Mouse (Mus musculus): ENCODE data around the gene Pigz. TPM values are rescaled to one million over a fixed set of nuclear protein-coding genes. Genes with fewer than 3 reads are reported as not detected.

Pigz gene
- total RNA-seq (2023) = not detected

DNA sequence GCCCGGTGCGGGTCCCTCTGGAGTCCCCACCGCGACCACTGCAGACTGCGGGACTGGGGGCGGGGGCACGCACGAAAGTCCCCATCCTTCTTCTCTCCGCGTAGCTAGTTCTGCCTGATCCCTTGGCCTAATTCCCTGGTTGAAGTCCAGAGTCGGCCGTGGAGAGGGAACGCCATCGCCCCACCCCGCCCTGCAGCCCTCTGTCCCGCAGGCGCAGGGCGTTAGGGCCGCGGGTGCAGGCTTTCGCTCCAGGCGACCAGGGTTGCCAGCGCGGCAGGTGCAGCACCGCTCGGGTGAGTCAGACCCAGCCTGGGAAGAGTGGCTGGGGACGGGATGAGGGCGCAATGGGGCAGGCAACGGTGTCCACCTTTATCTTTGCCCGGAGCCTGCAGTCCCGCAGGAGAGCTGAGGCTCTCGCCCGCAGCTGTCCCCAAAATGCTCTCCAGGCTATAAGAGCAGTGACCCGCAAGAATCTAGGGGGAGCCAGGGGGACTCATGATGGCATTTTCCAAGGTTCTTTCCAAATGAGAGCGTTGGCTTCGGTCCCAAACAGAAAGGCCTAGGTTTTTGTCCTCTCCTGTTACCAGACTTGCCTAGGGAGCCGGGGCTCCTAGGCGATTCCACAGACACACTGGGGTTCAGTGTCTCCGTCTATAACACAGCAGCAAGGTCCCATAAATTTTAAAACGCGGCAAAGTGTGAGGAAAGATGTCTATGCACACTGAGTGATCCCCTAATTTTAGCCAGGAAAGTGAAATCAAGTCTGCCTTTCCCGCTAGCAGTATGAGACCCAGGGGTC is at the start of gene Pigz:
Pigz (plus strand) TSS at position 101 of the 799 bp plus-strand sequence.

DNA sequence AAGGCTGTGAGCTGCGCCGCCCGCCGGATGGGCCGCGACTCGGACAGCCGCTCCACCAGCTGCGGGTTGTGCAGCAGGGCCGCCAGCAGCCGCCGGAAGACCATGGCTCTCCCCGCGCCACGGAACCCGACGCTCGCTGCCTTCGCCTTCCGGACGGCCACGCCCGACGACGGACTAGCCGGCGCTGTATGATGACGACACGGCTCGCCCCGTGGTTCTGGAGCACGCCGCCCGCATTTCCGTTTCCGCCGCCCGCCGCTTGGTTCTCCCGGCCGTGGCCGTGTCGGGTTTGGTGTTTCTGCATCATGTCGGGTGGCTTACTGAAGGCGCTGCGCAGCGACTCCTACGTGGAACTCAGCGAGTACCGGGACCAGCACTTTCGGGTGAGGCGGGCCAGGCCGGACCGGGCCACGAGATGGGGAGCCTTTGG is 14.7 kb downstream of the Pigz start, which contains the start of the genes 0610012G03Rik and Ncbp2:
0610012G03Rik (minus strand) TSS at position 150 of the 430 bp plus-strand sequence.
Ncbp2 (plus strand) TSS at position 169 of the 430 bp plus-strand sequence.

Other genes with a start within 250 kb of the Pigz start
- not detected for gene Meltf, start 55.0 kb upstream of the Pigz start, total RNA-seq (2023)
- gene 0610012G03Rik, start 14.6 kb downstream of the Pigz start, total RNA-seq (2023) = 14.2 TPM
- 21.2 TPM for gene Ncbp2, start 14.7 kb downstream of the Pigz start, total RNA-seq (2023)
- gene Senp5, start 69.4 kb downstream of the Pigz start, total RNA-seq (2023) = 23.4 TPM
- gene Pak2, start 145.5 kb downstream of the Pigz start, total RNA-seq (2023) = 111 TPM
- 65.1 TPM for gene Pigx, start 165.9 kb downstream of the Pigz start, total RNA-seq (2023)
- gene Cep19, start 165.9 kb downstream of the Pigz start, total RNA-seq (2023) = 9.0 TPM
- 74.2 TPM for gene Nrros, start 231.7 kb downstream of the Pigz start, total RNA-seq (2023)
- gene Bex6, start 246.0 kb downstream of the Pigz start, total RNA-seq (2023) = not detected

Data from CD4-positive naive resting alpha-beta T cell, adult 57 days (primary cell).